Mouse (Mus musculus): Measurements from ENCODE around the gene Dbh. TPM values are rescaled to one million over a fixed set of nuclear protein-coding genes. Genes with fewer than 3 reads are reported as not detected.
A peak's percentile ranks its signal among the peaks of the same experiment; 100 is the strongest.

Dbh gene
- total RNA-seq (2021) = under 1 TPM; 0.25 to 0.48 TPM

GRCm38 (mm10) chr2:27164796-27165590 is at the start of gene Dbh:
Gene Dbh, plus strand, starts transcription at chr2:27165233.
- peak; percentile 65 to 79 for DNase-seq

GRCm38 (mm10) chr2:27118452-27118851 is 46.6 kb upstream of the Dbh start:
- DNase-seq = no peak

DNA sequence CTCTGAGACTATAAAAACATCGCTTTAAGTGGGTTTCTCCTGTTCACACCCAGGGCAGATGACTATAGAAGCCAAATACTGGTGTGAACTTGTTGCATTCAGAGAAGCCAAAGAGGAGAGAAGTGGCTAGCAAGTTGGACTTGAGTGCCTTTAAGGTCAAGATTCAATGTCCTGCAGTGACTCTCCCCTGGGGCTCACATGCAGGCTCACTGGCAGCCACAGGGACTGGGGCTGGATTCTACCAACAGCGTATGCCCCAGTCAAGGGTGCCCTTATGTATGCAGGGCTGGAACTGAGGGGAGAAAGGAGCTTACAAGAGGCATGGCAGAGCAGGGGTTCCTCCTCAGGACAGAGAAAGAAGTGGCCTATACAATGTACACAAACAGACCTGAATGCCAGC is 45.3 kb upstream of the Dbh start:
- DNase-seq = no peak

GRCm38 (mm10) chr2:27120241-27120641 is 44.8 kb upstream of the Dbh start:
- DNase-seq = no peak

- DNase-seq = no peak
These were observed 43.2 kb upstream of the Dbh start for GRCm38 (mm10) chr2:27121626-27122355.

GRCm38 (mm10) chr2:27122578-27122977 is 42.5 kb upstream of the Dbh start:
- DNase-seq = no peak

DNA sequence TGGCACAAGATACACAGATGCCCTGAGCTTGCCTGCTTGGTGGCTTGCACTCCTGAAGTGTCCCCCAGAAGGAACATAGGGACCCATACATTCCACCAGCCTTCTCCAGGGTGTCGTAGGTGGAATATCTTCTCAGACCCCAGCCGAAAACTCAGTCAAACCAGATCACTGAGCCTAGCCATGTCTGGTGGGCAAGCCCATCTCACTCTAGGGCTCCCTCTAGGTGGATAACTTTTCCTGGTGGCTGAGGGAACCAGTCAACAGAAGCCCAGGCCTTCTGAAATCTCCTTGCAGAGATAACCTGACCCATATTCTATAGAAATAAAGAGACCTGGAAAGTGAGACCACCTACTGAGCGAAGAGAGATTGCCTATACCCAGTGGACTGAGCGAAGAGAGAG is 41.9 kb upstream of the Dbh start:
- no peak for DNase-seq

GRCm38 (mm10) chr2:27125979-27126378 is 39.1 kb upstream of the Dbh start:
- DNase-seq = no peak

DNA sequence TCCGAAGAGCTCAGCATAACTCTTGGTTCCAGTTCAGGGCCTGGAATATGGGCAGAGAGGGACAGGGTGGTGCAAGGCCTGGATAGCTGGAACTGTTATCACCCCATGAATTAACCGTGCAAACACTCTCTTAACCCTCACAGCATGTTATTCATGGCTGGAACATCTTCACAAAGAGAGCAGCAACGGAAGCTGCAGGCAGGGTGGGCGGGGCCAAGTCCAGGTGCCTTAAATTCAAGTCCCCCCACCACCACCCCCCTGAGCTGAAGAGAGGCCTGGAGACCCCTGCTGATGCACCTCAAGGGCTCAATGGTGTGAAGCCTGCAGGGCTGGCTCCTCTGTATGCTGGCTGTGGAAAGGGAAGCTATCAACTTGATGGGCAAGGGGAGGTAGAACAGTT is 38.5 kb upstream of the Dbh start:
- no peak for DNase-seq

- DNase-seq = no peak
These were observed 36.0 kb upstream of the Dbh start for GRCm38 (mm10) chr2:27128990-27129389.

DNA sequence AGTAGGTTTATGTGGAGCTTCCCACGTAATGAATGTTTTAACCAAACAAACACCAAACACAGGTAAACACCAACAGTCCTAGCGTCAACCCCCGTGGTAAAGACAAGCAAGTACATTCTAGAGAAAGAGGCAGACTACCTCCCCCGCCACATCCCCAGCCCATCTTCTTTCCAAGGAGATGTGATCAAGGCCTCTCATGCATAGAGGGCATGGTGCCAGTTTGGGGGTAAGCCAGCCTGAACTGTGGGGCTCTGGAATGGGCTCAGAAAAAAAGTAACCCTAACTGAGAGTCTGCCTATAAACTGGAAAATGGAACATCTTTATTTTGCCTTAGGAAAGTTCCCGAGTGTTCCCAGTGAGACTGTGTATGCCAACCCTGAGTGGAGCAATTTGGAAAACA is 29.1 kb upstream of the Dbh start:
- no peak for DNase-seq

GRCm38 (mm10) chr2:27136336-27136735 is 28.7 kb upstream of the Dbh start:
- DNase-seq = no peak

DNA sequence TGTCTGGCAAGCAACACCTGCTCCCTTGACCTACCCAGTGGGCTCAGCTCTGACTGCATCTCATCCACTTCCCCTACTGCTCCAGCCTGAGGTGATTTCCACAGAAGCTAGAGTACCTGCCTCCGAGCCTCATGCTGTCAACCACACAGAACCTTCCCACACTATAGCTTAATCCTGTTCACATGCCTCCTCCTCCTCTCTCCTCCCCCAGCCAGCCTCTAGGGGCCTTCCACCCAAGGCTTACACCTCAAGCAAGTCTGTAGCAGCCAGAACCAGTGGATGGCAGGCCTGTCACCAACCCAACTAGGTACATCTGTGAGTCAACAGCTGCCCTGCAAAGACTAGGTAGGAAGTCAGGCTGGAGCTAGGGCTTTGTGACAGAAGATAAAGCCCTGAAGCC is 28.2 kb upstream of the Dbh start:
- DNase-seq = no peak

GRCm38 (mm10) chr2:27138356-27138755 is 26.7 kb upstream of the Dbh start:
- DNase-seq = no peak

DNA sequence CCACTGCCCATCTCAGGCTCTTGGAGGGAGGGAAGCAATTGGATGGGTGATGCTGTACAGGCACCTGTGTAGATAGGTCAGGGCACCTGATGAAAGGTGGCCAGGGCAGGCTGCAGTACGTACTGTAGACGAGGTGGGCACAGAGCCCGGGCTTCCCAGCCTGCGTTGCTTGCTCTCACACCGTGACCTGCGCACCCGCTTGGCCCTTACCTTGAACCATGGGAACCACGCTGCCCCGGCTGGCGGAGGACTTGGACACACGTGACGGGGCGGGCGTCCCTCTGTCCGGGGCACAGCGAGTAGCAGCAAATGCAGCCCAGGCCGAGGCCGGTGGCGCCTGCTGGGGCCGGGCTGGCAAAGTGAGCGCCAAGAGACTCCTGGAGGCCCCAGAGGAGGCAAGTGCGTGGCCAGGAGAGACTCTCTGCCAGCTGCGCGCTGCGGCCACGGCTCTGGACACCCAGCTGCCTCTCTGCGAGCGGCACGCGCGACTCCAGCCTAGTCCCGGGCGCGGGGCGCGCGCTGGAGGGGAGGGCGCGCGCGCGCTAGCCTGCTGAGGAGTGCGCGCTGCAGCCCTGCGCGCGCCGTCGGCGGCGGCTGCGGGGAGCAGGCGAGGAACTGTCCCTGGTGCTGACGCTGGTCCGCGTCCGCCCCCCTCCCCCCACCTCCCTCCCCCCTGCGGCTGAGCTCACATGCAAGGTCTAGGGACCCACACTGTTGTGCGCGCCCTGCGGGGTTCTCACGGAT is 22.9 kb upstream of the Dbh start, which contains the start of gene Fam163b:
TSS of gene Fam163b (minus strand) at position 542 of the 744 bp plus-strand sequence.
- DNase-seq = peak in 1 of 2 experiments; percentile 48

- no peak for DNase-seq
These were observed 20.1 kb upstream of the Dbh start for GRCm38 (mm10) chr2:27144957-27145356.

DNA sequence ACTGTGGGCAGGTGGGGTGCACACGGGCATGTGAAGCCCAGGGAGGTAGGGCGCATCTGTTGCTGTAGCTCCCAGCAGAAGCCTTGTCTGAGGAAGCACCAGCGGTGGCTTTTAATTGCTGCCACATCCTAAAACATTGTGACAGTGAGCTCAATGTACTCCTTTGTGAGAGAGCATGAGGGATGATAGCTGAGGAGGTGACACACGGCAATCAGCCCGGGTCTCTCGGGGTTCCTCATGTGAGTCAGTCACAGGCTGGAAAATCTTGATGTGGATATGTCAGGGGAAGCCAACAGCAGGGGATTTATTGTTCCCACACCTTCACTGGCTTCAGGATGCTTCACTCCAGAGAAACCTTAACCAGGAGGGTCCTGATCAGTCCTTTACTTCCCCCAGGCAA is 18.2 kb upstream of the Dbh start:
- DNase-seq = no peak

DNA sequence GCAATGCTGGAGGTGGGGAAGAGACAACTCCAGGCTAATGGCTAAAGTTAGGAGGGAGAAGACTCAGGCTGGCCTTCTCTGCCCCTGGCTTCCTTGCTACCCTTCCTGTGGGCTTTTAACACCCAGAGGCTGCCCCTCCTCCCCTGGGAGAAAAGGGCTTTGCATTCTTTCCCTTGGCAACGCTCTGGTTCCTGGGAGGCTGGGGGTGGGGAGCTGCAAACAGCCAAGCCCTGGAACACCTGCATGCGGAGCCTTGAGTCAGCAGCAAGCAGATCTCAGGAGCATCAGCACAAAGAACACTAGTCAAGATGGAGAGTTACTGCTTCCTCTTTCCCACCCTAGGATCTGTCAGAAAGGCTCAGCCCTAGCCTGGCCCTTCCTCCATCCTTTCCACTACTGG is 15.6 kb upstream of the Dbh start:
- no peak for DNase-seq

DNA sequence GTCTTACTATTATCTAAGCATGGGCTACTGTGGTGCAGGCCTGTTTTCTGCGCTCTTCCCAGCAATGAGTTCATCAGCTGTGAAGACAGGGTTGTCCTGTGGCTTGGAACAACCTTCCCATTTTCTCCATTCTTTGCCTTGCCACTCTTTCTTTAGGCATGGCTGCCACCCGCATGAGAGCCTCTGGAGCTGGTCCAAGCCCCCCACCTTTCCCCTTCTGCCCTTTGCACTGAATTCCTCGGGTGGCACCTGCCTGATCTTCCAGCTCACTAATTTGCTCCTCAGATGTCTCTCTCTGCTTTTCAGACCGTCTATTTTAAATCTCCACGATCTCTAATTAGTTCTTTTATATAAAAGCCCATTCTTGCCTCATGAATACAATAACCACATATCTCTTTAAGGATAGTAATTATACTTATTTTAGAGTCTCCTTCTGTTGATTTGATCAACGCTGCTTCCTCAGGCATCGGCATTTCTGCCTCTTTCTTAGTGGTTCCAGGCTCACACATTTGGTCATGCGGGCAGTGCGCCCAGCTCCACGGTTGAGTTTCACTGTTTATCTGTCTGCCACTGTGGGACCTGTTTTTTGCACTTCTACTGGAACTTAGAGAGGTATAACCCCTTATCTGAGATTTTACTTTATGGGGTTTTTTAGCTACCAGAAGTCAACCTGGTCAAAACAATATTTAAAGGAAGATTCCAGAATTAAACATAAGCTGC is 10.4 kb upstream of the Dbh start:
- DNase-seq = no peak

DNA sequence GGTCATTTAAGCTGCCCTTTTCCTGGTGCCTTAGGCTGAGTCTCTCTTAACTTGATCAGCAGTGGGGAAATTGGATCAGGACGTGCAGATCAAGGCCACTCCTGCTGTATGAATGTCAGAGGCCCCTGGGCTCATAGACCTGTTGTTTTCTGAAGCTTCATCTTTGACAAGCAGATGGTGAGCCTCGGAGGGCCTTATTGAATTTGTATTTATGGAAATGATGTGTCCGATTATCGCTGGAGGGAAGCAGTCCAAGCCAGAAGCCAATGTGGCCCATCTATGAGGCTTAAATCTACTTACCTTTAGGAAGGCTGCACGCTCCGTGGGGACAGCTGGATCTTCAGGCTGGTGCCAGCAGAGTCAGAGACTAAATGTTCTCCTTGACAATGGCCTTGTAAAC is 8.4 kb upstream of the Dbh start:
- no peak for DNase-seq

GRCm38 (mm10) chr2:27161526-27161925 is 3.5 kb upstream of the Dbh start:
- DNase-seq = no peak

GRCm38 (mm10) chr2:27162656-27163055 is 2.4 kb upstream of the Dbh start:
- no peak for DNase-seq

DNA sequence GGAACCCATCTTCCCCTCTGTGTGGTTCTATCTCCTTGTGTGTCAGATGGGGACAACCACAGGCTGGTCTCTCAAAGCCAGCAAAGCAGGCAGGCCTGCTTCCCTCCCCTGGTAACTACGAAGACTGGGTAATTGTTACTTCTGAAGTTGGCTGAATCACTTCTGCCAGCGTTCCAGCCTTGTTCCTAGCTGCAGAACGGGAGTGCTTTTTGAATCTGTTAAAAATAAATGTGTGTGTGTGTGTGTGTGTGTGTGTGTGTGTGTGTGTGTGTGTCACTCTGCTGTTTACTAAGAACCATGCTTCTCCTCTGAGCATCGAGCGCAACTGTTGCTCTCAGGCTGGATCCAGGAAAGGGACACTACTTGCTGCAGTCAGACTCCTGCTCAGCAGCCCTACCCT is 1.2 kb upstream of the Dbh start:
- peak in 1 of 2 experiments; percentile 36 for DNase-seq

Measured in layer of hippocampus, postnatal 36 days (tissue).